Mouse (Mus musculus): ENCODE data around the gene Gm7075. TPM values are rescaled to one million over a fixed set of nuclear protein-coding genes. Genes with fewer than 3 reads are reported as not detected.
"Not testable (repeated sequence)": the region's sequence is repeated elsewhere in the genome, so short reads cannot be mapped to it uniquely, and the experiment has no call there.

Gm7075 gene
- polyA plus RNA-seq, 1 experiment from 2014 or later: not detected

GRCm38 (mm10) chr10:63429785-63430305 is 8.3 kb upstream of the Gm7075 start, which contains the start of gene Ctnna3:
Gene Ctnna3 (plus strand): TSS chr10:63430098.
- peak within 1 kb of the TSS; percentile 81 for H3K4me3 ChIP-seq
- H3K4me1 ChIP-seq: peaks cover 5% of the 10 kb centered on the region
- peak; percentile 92 for DNase-seq (ENCODE audit: low spot score)
- no peaks in the 10 kb centered on the region for H3K27me3 ChIP-seq (ENCODE audit: low read depth, poor library complexity, severe bottlenecking)
- H3K36me3 ChIP-seq: no peaks in the 10 kb centered on the region
- under 1% methylated on average over 55 of the region's 55 CpGs for WGBS
- H3K27ac ChIP-seq (replicated peaks): peak within 1 kb of the TSS; percentile 94
- H3K9me3 ChIP-seq (replicated peaks): no peaks in the 10 kb centered on the region

DNA sequence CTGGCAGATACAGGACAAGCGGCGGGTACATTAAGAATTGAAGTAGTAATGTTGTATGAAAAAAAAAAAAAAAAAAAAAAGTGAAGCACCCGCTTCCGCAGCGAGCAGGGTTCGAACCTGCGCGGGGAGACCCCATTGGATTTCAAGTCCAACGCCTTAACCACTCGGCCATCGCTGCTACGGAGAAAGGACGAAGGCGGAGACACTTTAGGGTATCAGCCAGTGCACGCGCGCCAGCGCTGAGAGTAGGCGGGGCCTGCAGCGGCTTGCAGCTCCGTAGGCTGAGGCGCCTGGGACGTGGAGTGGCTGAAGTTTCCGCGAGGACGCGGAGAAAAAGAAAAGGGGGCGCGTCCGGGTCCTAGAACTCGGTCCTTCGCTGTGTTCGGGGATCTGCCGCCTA is 7.8 kb upstream of the Gm7075 start:
- Histone ChIP-seq H3K27me3 (ENCODE audit: low read depth, poor library complexity, severe bottlenecking) (no peaks in the 10 kb centered on the region), H3K27ac (replicated peaks) (peak overlapping the region; percentile 94), H3K36me3 (no peaks in the 10 kb centered on the region), H3K4me3 (peak overlapping the region; percentile 81), H3K9me3 (replicated peaks) (no peaks in the 10 kb centered on the region), H3K4me1 (peaks cover 5% of the 10 kb centered on the region)
- under 1% methylated on average over 34 of the region's 34 CpGs for WGBS
- DNase-seq (ENCODE audit: low spot score): peak; percentile 99

DNA sequence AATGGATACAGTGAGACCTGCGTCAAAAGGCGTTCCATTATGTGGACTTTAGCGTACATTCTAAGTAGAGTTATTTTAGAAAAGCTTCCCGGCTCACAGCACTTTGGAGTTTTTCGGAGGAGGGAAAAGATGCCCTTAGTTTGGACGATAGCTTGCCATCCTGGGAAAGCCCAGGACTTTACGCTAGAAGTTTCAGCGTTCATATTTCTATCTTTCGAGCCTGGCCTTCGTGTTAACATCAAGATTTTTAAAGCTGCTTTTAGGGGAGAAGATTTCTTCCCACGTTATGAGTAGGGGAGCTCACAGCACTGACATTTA is 7.4 kb upstream of the Gm7075 start:
- H3K27ac ChIP-seq (replicated peaks): peak overlapping the region; percentile 55
- H3K36me3 ChIP-seq: no peaks in the 10 kb centered on the region
- H3K9me3 ChIP-seq (replicated peaks): no peaks in the 10 kb centered on the region
- H3K27me3 ChIP-seq (ENCODE audit: low read depth, poor library complexity, severe bottlenecking): no peaks in the 10 kb centered on the region
- WGBS: 5% methylated on average over 11 of the region's 11 CpGs
- no peak for DNase-seq (ENCODE audit: low spot score)
- peaks cover 5% of the 10 kb centered on the region for H3K4me1 ChIP-seq
- peak overlapping the region; percentile 81 for H3K4me3 ChIP-seq

DNA sequence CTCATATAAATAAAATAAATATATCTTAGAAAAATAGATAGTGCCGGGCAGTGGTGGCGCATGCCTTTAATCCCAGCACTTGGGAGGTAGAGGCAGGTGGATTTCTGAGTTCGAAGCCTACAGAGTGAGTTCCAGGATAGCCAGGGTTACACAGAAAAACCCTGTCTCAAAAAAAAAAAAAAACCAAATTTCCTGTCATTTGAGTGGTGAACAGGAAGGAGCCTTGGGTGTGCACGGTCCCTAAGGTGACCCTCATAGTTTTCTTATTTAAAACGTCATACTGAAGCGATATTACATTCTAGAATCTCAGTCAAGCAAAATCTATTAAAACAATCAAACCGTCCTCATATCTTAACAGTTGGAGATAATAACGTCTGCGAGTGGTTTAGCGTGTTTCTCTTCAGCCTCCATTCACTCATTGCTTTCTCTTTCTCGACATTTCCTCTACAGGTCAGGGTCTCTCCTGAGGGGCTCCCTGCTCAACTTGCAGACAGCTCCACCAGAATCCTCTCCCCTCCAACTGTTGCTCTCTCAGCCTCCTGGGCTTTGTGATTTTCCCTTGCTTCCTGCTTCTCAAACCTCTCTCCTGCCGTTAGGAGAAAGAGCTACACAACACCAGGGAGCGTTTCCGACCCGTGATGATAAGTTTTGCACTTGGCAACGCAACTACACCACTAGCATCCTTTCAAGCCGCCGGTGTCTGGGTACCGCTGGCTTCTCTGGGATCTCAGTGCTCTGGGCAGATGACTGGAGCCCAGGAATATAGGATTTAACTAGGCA is 6.8 kb upstream of the Gm7075 start:
- Histone ChIP-seq H3K4me3 (peak overlapping the region; percentile 81), H3K9me3 (replicated peaks) (no peaks in the 10 kb centered on the region), H3K27ac (replicated peaks) (peak overlapping the region; percentile 55), H3K27me3 (ENCODE audit: low read depth, poor library complexity, severe bottlenecking) (no peaks in the 10 kb centered on the region), H3K4me1 (peaks cover 5% of the 10 kb centered on the region), H3K36me3 (no peaks in the 10 kb centered on the region)
- WGBS: 30% methylated on average over 19 of the region's 19 CpGs
- peak; percentile 55 for DNase-seq (ENCODE audit: low spot score)

- 83% methylated on average over 8 of the region's 8 CpGs for WGBS
- no peaks in the 10 kb centered on the region for H3K9me3 ChIP-seq (replicated peaks)
- no peaks in the 10 kb centered on the region for H3K36me3 ChIP-seq
- DNase-seq (ENCODE audit: low spot score): no peak
- no peak overlapping the region for H3K4me3 ChIP-seq
- no peaks in the 10 kb centered on the region for H3K27me3 ChIP-seq (ENCODE audit: low read depth, poor library complexity, severe bottlenecking)
- peaks cover 5% of the 10 kb centered on the region for H3K4me1 ChIP-seq
- H3K27ac ChIP-seq (replicated peaks): no peak overlapping the region
These were observed 5.6 kb upstream of the Gm7075 start for GRCm38 (mm10) chr10:63427146-63427545.

- Histone ChIP-seq H3K36me3 (no peaks in the 10 kb centered on the region), H3K4me3 (no peak overlapping the region), H3K4me1 (peaks cover 5% of the 10 kb centered on the region), H3K27ac (replicated peaks) (no peak overlapping the region), H3K27me3 (ENCODE audit: low read depth, poor library complexity, severe bottlenecking) (no peaks in the 10 kb centered on the region), H3K9me3 (replicated peaks) (no peaks in the 10 kb centered on the region)
- DNase-seq (ENCODE audit: low spot score): no peak
These were observed 2.9 kb upstream of the Gm7075 start for GRCm38 (mm10) chr10:63424475-63424814.

- Histone ChIP-seq H3K9me3 (replicated peaks) (no peaks in the 10 kb centered on the region), H3K36me3 (no peaks in the 10 kb centered on the region), H3K4me3 (no peak overlapping the region), H3K27me3 (ENCODE audit: low read depth, poor library complexity, severe bottlenecking) (no peaks in the 10 kb centered on the region), H3K4me1 (peaks cover 5% of the 10 kb centered on the region), H3K27ac (replicated peaks) (no peak overlapping the region)
- DNase-seq (ENCODE audit: low spot score): no peak
- 87% methylated on average over 9 of the region's 9 CpGs for WGBS
These were observed 2.2 kb upstream of the Gm7075 start for GRCm38 (mm10) chr10:63423591-63424474.

- Histone ChIP-seq H3K4me3 (no peak overlapping the region), H3K9me3 (replicated peaks) (no peaks in the 10 kb centered on the region), H3K36me3 (no peaks in the 10 kb centered on the region), H3K27ac (replicated peaks) (no peak overlapping the region), H3K4me1 (no peaks in the 10 kb centered on the region), H3K27me3 (ENCODE audit: low read depth, poor library complexity, severe bottlenecking) (no peaks in the 10 kb centered on the region)
- WGBS: 92% methylated on average over 5 of the region's 5 CpGs
- DNase-seq (ENCODE audit: low spot score): no peak
These were observed 1.1 kb upstream of the Gm7075 start for GRCm38 (mm10) chr10:63422736-63422992.

- Histone ChIP-seq H3K27me3 (ENCODE audit: low read depth, poor library complexity, severe bottlenecking) (no peaks in the 10 kb centered on the region), H3K27ac (replicated peaks) (no peak overlapping the region), H3K9me3 (replicated peaks) (no peaks in the 10 kb centered on the region), H3K4me1 (no peaks in the 10 kb centered on the region), H3K4me3 (no peak overlapping the region), H3K36me3 (no peaks in the 10 kb centered on the region)
- no peak for DNase-seq (ENCODE audit: low spot score)
- 76% methylated on average over 5 of the region's 5 CpGs for WGBS
These were observed 4.5 kb downstream of the Gm7075 start for GRCm38 (mm10) chr10:63417061-63417460.

- H3K27me3 ChIP-seq (ENCODE audit: low read depth, poor library complexity, severe bottlenecking): no peaks in the 10 kb centered on the region
- H3K4me3 ChIP-seq: no peak overlapping the region
- H3K4me1 ChIP-seq: no peaks in the 10 kb centered on the region
- no peaks in the 10 kb centered on the region for H3K9me3 ChIP-seq (replicated peaks)
- DNase-seq (ENCODE audit: low spot score): no peak
- WGBS: 71% methylated on average over 7 of the region's 7 CpGs
- no peaks in the 10 kb centered on the region for H3K36me3 ChIP-seq
- H3K27ac ChIP-seq (replicated peaks): no peak overlapping the region
These were observed 5.7 kb downstream of the Gm7075 start for GRCm38 (mm10) chr10:63415850-63416249.

DNA sequence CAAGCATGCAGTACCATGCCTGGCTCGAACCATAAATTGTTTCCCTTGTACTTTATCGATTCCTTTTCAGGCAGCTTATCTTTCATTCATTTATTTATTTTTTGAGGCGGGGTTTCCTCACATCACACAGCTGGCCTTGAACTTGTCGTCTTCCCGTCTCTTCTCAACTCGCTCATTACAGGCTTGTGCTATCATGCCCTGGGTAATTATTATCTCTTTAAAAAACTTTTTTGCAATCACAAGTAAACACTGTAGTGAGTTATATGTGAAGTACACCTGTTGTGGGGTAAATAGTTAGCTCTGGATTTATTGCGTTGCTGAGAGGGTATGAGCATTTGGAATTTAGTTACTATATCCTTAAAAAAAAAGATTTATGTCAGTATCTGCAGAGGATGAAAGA is 6.3 kb downstream of the Gm7075 start:
- DNase-seq (ENCODE audit: low spot score): no peak
- Histone ChIP-seq H3K27ac (replicated peaks) (no peak overlapping the region), H3K4me3 (no peak overlapping the region), H3K27me3 (ENCODE audit: low read depth, poor library complexity, severe bottlenecking) (no peaks in the 10 kb centered on the region), H3K9me3 (replicated peaks) (no peaks in the 10 kb centered on the region), H3K4me1 (peaks cover under 1% of the 10 kb centered on the region; the same call in 1 of the 2 replicates), H3K36me3 (no peaks in the 10 kb centered on the region)
- WGBS: 88% methylated on average over 7 of the region's 7 CpGs

- WGBS: 86% methylated on average over 17 of the region's 17 CpGs
- Histone ChIP-seq H3K27ac (replicated peaks) (no peak overlapping the region), H3K4me3 (no peak overlapping the region), H3K36me3 (no peaks in the 10 kb centered on the region), H3K9me3 (replicated peaks) (no peaks in the 10 kb centered on the region), H3K27me3 (ENCODE audit: low read depth, poor library complexity, severe bottlenecking) (no peaks in the 10 kb centered on the region), H3K4me1 (peaks cover 2% of the 10 kb centered on the region; the same call in 1 of the 2 replicates)
- DNase-seq (ENCODE audit: low spot score): no peak
These were observed 8.8 kb downstream of the Gm7075 start for GRCm38 (mm10) chr10:63412756-63413155.

- H3K4me1 ChIP-seq; H3K27ac ChIP-seq (replicated peaks); DNase-seq (ENCODE audit: low spot score); H3K27me3 ChIP-seq (ENCODE audit: low read depth, poor library complexity, severe bottlenecking); H3K9me3 ChIP-seq (replicated peaks); H3K4me3 ChIP-seq; H3K36me3 ChIP-seq: not testable (repeated sequence)
- 95% methylated on average over 6 of the region's 7 CpGs for WGBS
These were observed 9.9 kb downstream of the Gm7075 start for GRCm38 (mm10) chr10:63411674-63412073.

All from midbrain, embryonic 10.5 days (tissue).